ENCODE assay signal across 13 mouse cellular contexts in the genomic region with DNA sequence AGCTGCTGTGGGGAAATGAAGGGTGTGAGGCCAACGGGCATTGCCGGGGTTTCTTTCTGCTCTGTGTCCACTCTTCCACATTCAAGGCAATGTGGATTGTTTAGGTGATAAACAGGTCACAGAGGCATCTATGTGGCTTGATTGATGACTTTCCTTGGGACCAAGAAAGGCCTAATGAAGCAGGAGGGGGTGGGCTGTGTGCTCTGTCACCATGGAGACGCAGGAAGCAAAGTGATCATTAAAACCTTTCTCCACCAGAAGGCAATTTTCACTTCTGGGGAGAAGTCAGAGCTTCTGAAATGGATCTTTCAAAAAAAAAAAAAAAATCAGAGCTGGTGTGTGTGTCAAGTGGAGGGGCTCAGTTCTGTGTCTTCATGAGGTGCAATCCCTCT. TPM values are rescaled to one million over a fixed set of nuclear protein-coding genes. Genes with fewer than 3 reads are reported as not detected.
DNase-seq lines count a peak whose midpoint lies in the region; ATAC-seq lines count a peak whose summit lies in the region.
"Had no signal": no experiment of that assay in that cellular context is flagged by ENCODE, and none has a peak within 500 bp of the region (broad histone marks: within the 10 kb centered on the region; RNA-seq: fewer than 3 reads in every experiment).

No protein-coding gene starts in this region.

- H3K27me3 ChIP-seq in hindbrain, embryonic 10.5 days (ENCODE audit: insufficient read depth, poor library complexity, severe bottlenecking), result peaks cover 60% of the 10 kb centered on the region
- H3K27me3 ChIP-seq in midbrain, embryonic 11.5 days (ENCODE audit: control insufficient read depth, insufficient read depth, low read length), result peaks cover 3% of the 10 kb centered on the region

- H3K9me3 ChIP-seq in hindbrain, embryonic 10.5 days, result no peaks in the 10 kb centered on the region
- no peaks in the 10 kb centered on the region for H3K9me3 ChIP-seq in midbrain, embryonic 11.5 days (ENCODE audit: control insufficient read depth, low read length)
- H3K9me3 ChIP-seq: limb, embryonic 15.5 days had no signal

- peak; percentile 66 for DNase-seq in brain, adult 2 months (ENCODE audit: low read depth, low spot score)
- DNase-seq in embryo, embryonic 9.5 days (ENCODE audit: extremely low spot score), result peak; percentile 26
- no peak for DNase-seq in hindbrain, embryonic 10.5 days (ENCODE audit: low spot score)
- DNase-seq in midbrain, embryonic 11.5 days (ENCODE audit: low spot score, missing footprints), result no peak
- DNase-seq in thymus, adult 18-20 months, result no peak
- DNase-seq in cerebellum, postnatal 4 days (ENCODE audit: low spot score in 2 of 2), result no peak
- DNase-seq in lung, postnatal 25 days (ENCODE audit: low spot score), result no peak
- no peak for DNase-seq in urinary bladder, adult 18-20 months (ENCODE audit: low spot score in 2 of 2)
- DNase-seq: heart, postnatal 4 days; kidney, postnatal 36 days had no signal

- H3K9ac ChIP-seq in midbrain, embryonic 11.5 days (ENCODE audit: low read length), result peak overlapping the region; percentile 89
- H3K9ac ChIP-seq: limb, embryonic 15.5 days had no signal

- ATAC-seq in midbrain, embryonic 11.5 days (ENCODE audit: low FRiP score), result no peak; the same call in 1 of the 2 replicates
- ATAC-seq: lung, postnatal 0 days had no signal

- peaks cover 29% of the 10 kb centered on the region for H3K4me1 ChIP-seq in hindbrain, embryonic 10.5 days (replicated peaks)
- H3K4me1 ChIP-seq in midbrain, embryonic 11.5 days (ENCODE audit: control insufficient read depth, insufficient read depth, low read length), result peaks cover 8% of the 10 kb centered on the region

- H3K4me2 ChIP-seq in midbrain, embryonic 11.5 days, result peak overlapping the region; percentile 96

- no peaks in the 10 kb centered on the region for H3K36me3 ChIP-seq in hindbrain, embryonic 10.5 days
- H3K36me3 ChIP-seq in midbrain, embryonic 11.5 days (ENCODE audit: control insufficient read depth, insufficient read depth, low read length), result no peaks in the 10 kb centered on the region
- H3K36me3 ChIP-seq: limb, embryonic 15.5 days had no signal

- WGBS in hindbrain, embryonic 10.5 days, result 39% methylated on average over 3 of the region's 3 CpGs
- WGBS in midbrain, embryonic 11.5 days, result 62% methylated on average over 3 of the region's 3 CpGs

- peak overlapping the region; percentile 64 for H3K4me3 ChIP-seq in hindbrain, embryonic 10.5 days
- peak overlapping the region; percentile 58 for H3K4me3 ChIP-seq in midbrain, embryonic 11.5 days (ENCODE audit: low read depth, low read length)
- H3K4me3 ChIP-seq: myocyte had no signal

- H3K27ac ChIP-seq in hindbrain, embryonic 10.5 days, result peak overlapping the region; percentile 90
- H3K27ac ChIP-seq in midbrain, embryonic 11.5 days (ENCODE audit: low read depth, low read length), result no peak overlapping the region
- H3K27ac ChIP-seq: limb, embryonic 15.5 days had no signal

RNA-seq across cellular contexts. Expression of gene Phactr3, which starts 24.2 kb away (rescaled TPM):
- 7.1 and 11.1 TPM in 2 replicates for polyA plus RNA-seq in hindbrain, embryonic 10.5 days (2016; fragmentation: Nextera tagmentation; extraction: Ambion mirVana)
- polyA plus RNA-seq in midbrain, embryonic 11.5 days (2014; fragmentation: Nextera tagmentation; extraction: Ambion mirVana), result 11.7 and 13.9 TPM in 2 replicates
- polyA plus RNA-seq: myocyte had no signal

Comparison
In these comparisons a context has a peak if more than half of its experiments do, and no peak if none do; other contexts are left out.
1. DNase-seq: peak in brain, adult 2 months (single experiment) and embryo, embryonic 9.5 days (single experiment); none in hindbrain, embryonic 10.5 days (single experiment), midbrain, embryonic 11.5 days (single experiment), thymus, adult 18-20 months (0 of 2), cerebellum, postnatal 4 days (0 of 2), lung, postnatal 25 days (single experiment) and urinary bladder, adult 18-20 months (0 of 2).